Mouse (Mus musculus) adrenal gland, adult 2 months (tissue): ENCODE results near the gene Srgap1. TPM values are rescaled to one million over a fixed set of nuclear protein-coding genes. Genes with fewer than 3 reads are reported as not detected.

Experiments used
- DNase-seq: peaks from one replicate; pipeline ENCODE4 v3.0.0; 2021
- polyA plus RNA-seq: library from polyadenylated mRNA; depleted of rRNA; stranded (reverse); fragments of >200 nt; gene quantifications from 2 replicates; pipeline ENCODE4 v1.2.3, GENCODE M21; 2012
- total RNA-seq, 2 experiments: library from RNA; stranded (reverse); gene quantifications; 2 replicates each; pipeline ENCODE4 v1.2.3; 2021

Srgap1 gene
- total and polyA plus RNA-seq, 3 experiments, result 0.75 to 2.4 (median 1.2) TPM

- no peak for DNase-seq
These were observed 168.3 kb downstream of the Srgap1 start for GRCm38 (mm10) chr10:121878855-121879254.

DNA sequence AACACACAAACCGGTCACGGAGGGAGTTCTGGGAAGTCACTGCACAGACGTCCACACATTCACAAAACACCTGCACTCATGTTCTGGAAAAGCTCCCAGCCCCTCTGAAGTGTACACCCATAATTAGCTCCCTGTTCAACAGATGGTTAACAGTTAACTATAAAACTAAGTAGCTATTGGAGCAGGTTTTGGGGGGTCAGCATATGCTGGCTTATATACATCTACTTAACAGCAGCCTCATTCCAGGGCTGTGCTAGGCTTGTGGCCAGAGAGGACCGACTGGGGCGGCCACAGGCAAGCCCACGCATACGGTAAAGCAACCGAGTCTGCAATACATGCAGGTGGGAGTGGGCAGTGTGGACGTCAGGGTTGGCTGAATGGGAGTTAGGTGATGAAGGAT is 169.2 kb downstream of the Srgap1 start:
- DNase-seq, result no peak

GRCm38 (mm10) chr10:121873063-121873489 is 174.0 kb downstream of the Srgap1 start:
- DNase-seq, result no peak

DNA sequence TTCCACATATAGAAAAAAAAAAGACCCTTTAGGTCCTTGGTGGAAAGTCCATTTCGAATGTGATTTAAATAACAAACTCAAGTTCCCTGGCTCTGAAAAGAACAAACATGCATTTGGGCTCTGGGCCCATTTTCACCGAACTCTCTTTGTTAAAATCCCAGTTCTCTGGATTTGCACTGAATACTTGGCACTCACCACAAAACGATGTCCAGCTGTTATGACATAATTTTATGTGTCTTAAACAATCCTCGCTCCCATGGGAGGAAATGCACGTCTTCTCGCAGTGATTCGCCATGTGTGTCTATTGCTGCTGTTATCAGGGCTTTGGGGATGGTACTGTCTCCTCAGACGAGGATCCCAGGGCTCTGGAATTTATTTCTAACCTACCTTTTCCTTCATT is 177.2 kb downstream of the Srgap1 start:
- no peak for DNase-seq

DNA sequence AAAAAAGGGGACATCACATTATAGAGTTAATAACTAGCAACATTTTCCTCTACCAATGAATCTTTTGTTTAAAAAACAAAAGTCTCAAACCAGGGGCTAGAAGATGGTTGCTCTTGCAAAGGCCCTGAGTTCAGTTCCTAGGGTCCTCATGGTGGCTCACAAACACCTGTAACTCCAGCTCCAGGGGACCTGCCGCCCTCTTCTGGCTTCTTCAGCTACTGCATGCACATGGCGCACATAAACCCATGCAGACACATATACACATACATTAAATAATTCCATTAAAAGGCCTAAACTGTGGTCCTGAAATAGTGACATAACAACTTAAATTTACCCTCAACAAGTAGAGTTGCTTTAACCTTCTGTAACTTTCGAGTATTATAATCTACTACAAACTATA is 178.9 kb downstream of the Srgap1 start:
- DNase-seq, result no peak

DNA sequence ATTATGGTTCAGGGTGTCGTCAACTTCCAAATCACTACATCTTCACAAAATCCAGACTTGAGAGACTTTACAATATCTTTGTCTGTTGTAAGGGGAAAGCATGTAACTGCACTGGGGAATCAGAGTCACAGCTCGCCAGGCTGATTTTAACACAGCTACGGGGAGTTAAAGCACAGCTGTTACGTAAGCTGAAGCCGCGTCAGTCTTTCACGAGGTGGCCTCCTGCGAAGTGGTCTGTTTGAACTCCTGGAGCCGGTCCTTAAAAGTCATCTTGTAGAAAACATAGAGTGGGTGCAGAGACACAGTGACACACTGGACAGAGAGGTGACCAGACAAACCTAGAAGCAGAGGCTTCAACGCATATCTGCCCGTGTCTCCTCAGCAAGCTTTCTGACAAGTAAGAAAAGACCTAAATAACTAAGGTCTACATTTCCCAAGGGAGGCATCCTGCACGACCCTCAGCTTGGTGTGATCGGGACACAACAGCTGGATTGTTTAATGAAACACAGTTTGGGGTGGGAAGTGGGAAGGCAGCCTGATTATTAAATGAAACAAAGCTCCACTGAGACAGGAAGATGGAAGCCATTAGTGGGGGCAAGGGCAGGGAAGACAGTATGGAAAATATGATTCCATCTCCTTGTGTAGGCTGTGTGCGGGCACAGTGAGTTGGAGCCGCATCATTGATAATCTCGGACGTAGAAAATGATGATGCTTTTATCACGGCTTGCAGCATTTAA is 181.4 kb downstream of the Srgap1 start:
- DNase-seq, result no peak

GRCm38 (mm10) chr10:121860924-121861323 is 186.2 kb downstream of the Srgap1 start:
- no peak for DNase-seq

- no peak for DNase-seq
These were observed 187.1 kb downstream of the Srgap1 start for GRCm38 (mm10) chr10:121859803-121860571.

- DNase-seq, result peak; percentile 48
These were observed 188.2 kb downstream of the Srgap1 start for GRCm38 (mm10) chr10:121858911-121859310.

DNA sequence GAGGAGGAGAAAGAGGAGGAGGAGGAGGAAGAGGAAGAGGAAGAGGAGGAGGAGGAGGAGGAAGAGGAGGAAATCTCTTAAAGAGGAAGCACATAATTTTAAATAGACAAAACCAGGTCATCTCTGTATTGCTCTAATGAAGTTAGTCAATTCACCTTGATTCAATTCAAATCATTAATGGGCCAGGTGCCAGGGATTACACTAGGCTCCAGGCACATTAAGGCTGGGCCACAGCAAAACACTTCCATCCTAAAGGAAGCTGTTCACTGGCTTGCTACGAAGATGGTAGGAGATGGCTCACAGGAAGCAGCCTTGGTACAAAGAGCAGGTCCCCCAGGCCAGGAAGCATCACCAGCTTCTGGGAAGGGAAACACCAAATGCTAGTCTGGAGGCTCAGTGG is 189.0 kb downstream of the Srgap1 start:
- DNase-seq, result peak; percentile 18

GRCm38 (mm10) chr10:121855863-121856446 is 191.2 kb downstream of the Srgap1 start:
- no peak for DNase-seq

DNA sequence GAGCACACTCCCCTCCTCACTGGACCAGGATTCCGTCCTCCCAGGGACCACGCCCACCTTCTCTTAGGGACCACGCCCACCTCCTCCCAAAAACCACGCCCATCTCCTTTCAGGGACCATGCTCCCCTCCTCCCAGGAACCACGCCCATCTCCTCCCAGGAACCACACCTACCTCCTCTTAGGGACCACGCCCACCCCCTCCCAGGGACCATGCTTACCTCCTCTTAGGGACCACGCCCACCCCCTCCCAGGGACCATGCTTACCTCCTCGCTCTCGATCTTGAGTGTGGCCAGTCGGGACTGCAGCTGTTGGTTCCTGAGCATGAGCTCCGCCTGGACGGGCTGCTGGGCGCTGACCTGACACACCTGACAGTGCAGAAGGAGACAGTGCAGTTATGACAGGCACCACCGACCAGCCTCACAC is 193.7 kb downstream of the Srgap1 start:
- DNase-seq, result no peak

DNA sequence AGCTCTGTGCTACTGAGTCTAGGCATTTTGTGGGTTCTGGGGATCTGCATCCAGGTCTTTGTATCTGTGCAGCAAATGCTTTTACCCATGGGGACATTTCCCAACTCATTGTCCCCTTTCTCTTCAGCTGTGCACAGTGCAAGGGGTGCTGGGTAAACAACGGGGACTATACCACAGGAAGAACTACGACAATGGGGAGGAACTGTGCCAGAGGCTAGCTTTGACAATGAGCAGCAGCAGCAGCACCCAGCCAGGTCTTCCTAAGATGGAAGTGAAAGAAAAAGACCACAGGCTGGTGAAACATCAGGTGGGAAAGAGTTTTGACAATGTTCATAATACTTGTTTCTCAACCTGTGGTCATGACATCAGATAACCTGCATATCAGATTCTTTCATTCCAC is 197.6 kb downstream of the Srgap1 start:
- DNase-seq, result no peak

- DNase-seq, result no peak
These were observed 201.4 kb downstream of the Srgap1 start for GRCm38 (mm10) chr10:121845677-121846076.

- DNase-seq, result peak; percentile 24
These were observed 209.8 kb downstream of the Srgap1 start for GRCm38 (mm10) chr10:121837166-121837898.

GRCm38 (mm10) chr10:121836507-121837165 is 210.5 kb downstream of the Srgap1 start:
- peak; percentile 88 for DNase-seq

DNA sequence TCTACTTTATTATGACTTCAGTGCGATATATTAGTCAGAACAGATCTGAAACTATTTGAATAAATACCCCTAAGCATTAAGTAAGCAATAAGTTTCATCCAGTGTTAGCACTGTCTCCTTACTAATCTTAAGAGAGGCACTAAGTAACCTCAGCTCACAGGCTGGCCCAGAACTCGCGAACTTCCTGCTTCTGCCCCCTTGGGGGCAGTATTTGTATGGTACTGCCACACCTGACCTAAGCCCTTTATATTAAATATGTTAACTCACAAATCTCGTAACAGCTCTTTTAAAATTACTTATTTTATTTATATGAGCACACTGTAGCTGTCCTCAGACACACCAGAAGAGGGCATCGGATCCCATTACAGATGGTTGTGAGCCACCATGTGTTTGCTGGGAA is 213.7 kb downstream of the Srgap1 start:
- no peak for DNase-seq

DNA sequence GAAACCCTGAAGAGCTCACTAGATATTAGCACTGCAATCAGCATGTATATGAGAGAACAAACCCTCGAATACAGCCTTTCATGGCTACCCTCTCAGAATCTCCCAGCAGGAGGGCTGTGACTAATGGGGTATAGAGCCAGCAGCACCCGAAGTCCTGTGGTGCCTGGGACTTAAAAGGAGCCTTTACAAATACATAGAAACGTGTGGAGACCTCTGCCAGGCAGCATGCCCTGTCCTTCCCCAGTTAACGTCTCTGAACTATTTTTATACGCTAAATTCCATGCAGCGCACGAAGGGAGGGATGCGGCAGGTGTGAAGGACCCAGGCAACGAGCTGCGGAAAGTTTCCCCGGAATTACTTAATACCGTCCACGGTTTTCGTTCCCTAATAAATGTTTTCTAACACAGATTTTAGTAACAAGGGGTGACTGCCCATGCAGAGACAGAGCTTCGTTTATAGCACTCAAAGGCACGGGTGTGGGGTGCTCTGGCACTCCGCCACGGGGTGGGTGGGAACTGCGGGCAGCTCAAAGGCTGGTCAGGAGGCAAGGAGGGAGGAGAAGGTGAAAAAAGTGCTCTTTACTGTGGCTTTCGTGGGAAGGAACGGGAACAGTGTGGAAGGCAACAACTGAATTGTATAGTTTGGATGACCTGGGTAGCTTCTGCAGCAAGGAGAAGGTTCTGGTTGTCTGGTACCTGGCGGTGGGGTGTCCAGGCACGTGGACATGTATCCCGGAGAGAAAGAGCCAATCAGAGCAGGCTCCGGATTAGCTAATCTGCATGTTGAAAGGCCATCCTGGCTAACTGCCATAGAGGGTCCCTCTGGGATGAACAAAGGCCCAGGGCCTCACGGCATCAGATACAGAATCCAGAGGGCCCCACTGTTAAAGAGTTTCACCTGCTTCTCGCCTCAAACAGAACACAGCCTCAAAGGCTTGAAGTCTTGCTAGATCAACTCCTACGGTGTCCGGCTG is 216.5 kb downstream of the Srgap1 start:
- no peak for DNase-seq

- no peak for DNase-seq
These were observed 217.3 kb downstream of the Srgap1 start for GRCm38 (mm10) chr10:121829800-121830303.

GRCm38 (mm10) chr10:121829034-121829433 is 218.1 kb downstream of the Srgap1 start:
- no peak for DNase-seq
